Mouse (Mus musculus): ENCODE measurements at regions not wholly inside any gene's neighbourhood (a gene's known extent, or its start where the extent isn't known, plus 50 kb on each side); places are given as distances from the start of the nearest gene placed in this dataset.

DNA sequence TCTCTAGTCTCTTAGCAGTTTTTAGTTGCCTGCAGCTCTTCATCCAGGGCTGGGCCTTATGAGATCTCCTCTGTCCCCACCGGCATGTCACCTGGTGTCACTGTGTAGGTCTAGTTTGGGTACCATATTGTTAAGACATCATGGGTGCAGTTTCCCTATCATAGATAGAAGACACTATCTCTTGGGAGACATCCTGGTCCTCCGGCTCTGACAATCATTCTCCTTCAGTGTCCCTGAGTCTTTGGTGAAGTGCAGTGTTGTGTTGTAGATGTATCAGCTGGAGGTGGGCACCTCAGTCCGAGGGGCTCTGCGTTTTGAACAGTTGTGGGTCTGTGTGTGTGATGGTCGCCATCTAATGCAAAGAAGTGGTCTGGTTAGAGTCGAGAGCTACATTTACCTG lies 58.0 kb upstream of the Synm start:
- intact Hi-C loops (cut with DNase I) = no loop called here
- DNase-seq = no peak

DNA sequence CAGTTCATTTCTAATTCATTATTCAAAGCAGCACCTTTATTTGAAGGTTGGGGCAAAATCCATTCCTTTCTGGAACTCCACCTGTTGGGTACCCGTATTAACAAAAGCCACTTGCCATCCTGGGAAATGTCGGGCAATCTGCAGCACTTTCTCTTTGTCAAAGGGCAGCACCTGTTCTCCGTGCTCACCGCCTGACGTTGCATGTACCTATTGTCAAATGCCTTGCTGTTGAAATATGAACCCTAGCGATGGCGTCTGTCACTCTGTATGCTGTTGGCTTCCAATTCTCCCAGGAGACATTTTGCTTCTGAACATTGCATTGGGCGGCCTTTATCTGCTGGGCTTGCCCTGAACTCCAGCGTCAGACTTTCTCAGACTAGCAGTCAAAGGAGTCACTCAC lies 55.3 kb upstream of the Synm start:
- intact Hi-C loops (cut with DNase I) = no loop called here
- no peak for DNase-seq
